Mouse (Mus musculus) forebrain, postnatal 0 days (tissue): ENCODE measurements around the gene Gmnn. TPM values are rescaled to one million over a fixed set of nuclear protein-coding genes. Genes with fewer than 3 reads are reported as not detected.

ENCODE experiments used
- ATAC-seq: fragments of 200-750 bp; cut with Nextera tagmentation; 2 replicates; pipeline ENCODE4 v1.8.0; 2017; ENCODE audit warnings: mild to moderate bottlenecking, moderate library complexity
- DNase-seq: peaks from one replicate; pipeline ENCODE4 v3.0.0-alpha.2; 2015
- H3K27ac ChIP-seq: fragments of 300-500 bp; sonication (generic); 2 replicates; pipeline ENCODE4 v1.5.1; 2014; ENCODE audit warnings: low read depth, mild to moderate bottlenecking, antibody characterized with exemption, low read length, moderate library complexity, mixed read lengths
- H3K27me3 ChIP-seq: fragments of 300-500 bp; sonication (generic); 2 replicates; pipeline ENCODE4 v1.6.1; 2014; ENCODE audit warnings: mild to moderate bottlenecking, low read length, mixed read lengths; ENCODE audit not compliant: insufficient read depth
- H3K36me3 ChIP-seq: fragments of 300-500 bp; sonication (generic); 2 replicates; pipeline ENCODE4 v1.6.1; 2014; ENCODE audit warnings: mild to moderate bottlenecking, moderate library complexity; ENCODE audit not compliant: insufficient read depth
- H3K4me1 ChIP-seq: fragments of 300-500 bp; sonication (generic); 2 replicates; pipeline ENCODE4 v1.6.1; 2014; ENCODE audit warnings: antibody characterized with exemption; ENCODE audit not compliant: insufficient read depth
- H3K4me2 ChIP-seq: fragments of 300-500 bp; sonication (generic); 2 replicates; pipeline ENCODE4 v1.6.1; 2014; ENCODE audit warnings: low read depth, mild to moderate bottlenecking, moderate library complexity
- H3K4me3 ChIP-seq: fragments of 300-500 bp; sonication (generic); 2 replicates; pipeline ENCODE4 v1.5.1; 2014; ENCODE audit warnings: low read depth, low read length, mixed read lengths
- H3K9ac ChIP-seq: fragments of 300-500 bp; sonication (generic); 2 replicates; pipeline ENCODE4 v1.6.1; 2014; ENCODE audit warnings: mild to moderate bottlenecking
- H3K9me3 ChIP-seq: fragments of 300-500 bp; sonication (generic); 2 replicates; pipeline ENCODE4 v1.6.1; 2016; ENCODE audit warnings: low read length
- CTCF ChIP-seq: sonication (generic); IDR thresholded peaks from 2 replicates; pipeline ENCODE4 v1.5.1; 2016; ENCODE audit warnings: antibody characterized with exemption, control low read depth, low read depth
- WGBS: fragments of 180-500 bp; shearing (Covaris S2); extraction: QIAGEN DNeasy Blood & Tissue Kit; methylation state at CpG from one replicate; pipeline ENCODE4 v1.1.7; 2014; 5-methylcytosine and 5-hydroxymethylcytosine counted together
- polyA plus RNA-seq: library from polyadenylated mRNA; unstranded; fragments of >200 nt; fragmentation: Nextera tagmentation; extraction: Ambion mirVana; gene quantifications from 2 replicates; pipeline ENCODE4 v1.2.1, GENCODE M21; 2015
- total RNA-seq: library from RNA; depleted of rRNA; stranded (reverse); fragments of >200 nt; gene quantifications from 2 replicates; pipeline ENCODE4 v1.2.3, GENCODE M21; 2014; rRNA removed

Gene Gmnn
- total RNA-seq (4.4 and 5.5 TPM in 2 replicates), polyA plus RNA-seq (12.9 and 15.2 TPM in 2 replicates)

GRCm38 (mm10) chr13:24761403-24762227 lies at the start of gene Gmnn:
TSS of gene Gmnn (minus strand) at chr13:24761923.
- WGBS: under 1% methylated on average over 79 of the region's 79 CpGs
- Histone ChIP-seq H3K4me3 (peak within 1 kb of the TSS; percentile 60), H3K27ac (no peak within 1 kb of the TSS), H3K27me3 (no peaks in the 10 kb centered on the region), H3K9ac (peak within 1 kb of the TSS; percentile 18), H3K4me1 (no peaks in the 10 kb centered on the region; the same call in 1 of the 2 replicates), H3K9me3 (no peaks in the 10 kb centered on the region), H3K4me2 (peak within 1 kb of the TSS; percentile 51), H3K36me3 (no peaks in the 10 kb centered on the region)
- ATAC-seq (peak; percentile 98), DNase-seq (peak; percentile 89)
- TF ChIP-seq CTCF: no peak

DNA sequence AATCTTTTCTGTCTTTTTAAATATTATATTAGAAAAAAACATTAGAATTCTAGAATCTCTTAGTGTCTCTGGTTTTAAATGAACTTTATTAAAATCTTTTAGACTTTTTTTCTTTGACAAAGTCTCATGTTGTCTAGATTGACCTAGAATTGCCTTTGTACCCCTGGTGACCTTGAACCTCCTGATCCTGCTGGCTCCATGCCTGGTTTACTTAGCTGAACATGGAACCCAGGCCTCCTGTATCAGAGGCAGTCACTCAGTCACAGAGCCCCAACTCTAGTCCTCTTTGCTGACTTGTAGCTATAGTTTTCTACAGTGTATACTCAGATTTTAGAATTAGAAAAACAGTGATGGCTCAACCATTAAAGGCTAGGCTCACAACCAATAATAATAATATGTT lies 44.4 kb upstream of the Gmnn start:
- H3K4me2 ChIP-seq: no peak overlapping the region
- peaks cover 27% of the 10 kb centered on the region for H3K36me3 ChIP-seq
- no peak overlapping the region for H3K4me3 ChIP-seq
- H3K27me3 ChIP-seq: no peaks in the 10 kb centered on the region
- H3K27ac ChIP-seq: no peak overlapping the region
- H3K4me1 ChIP-seq: peaks cover 9% of the 10 kb centered on the region
- DNase-seq (no peak), ATAC-seq (no peak)
- no peak for TF ChIP-seq CTCF
- no peaks in the 10 kb centered on the region for H3K9me3 ChIP-seq
- H3K9ac ChIP-seq: no peak overlapping the region

DNA sequence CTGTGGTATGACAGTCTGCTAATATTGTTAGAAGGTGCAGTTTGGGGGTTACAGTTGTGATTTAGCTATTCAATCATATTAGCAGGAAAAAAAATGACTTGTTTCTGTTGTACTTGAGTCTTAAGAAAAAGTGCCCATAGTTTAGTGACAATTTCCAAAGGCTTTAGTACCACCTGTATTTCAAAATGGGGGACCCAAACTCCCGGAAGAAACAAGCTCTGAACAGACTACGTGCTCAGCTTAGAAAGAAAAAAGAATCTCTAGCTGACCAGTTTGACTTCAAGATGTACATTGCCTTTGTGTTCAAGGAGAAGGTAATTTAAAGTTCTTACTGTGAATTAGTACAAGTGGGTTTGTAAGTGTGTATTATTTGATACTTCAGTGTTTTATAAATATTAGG lies 41.5 kb upstream of the Gmnn start:
- 5% methylated on average over 2 of the region's 2 CpGs for WGBS
- no peak for ATAC-seq
- H3K4me2 ChIP-seq: peak overlapping the region; percentile 68
- no peaks in the 10 kb centered on the region for H3K27me3 ChIP-seq
- peak overlapping the region; percentile 87; the same call in 1 of the 2 replicates for H3K9ac ChIP-seq
- H3K36me3 ChIP-seq: peaks cover 13% of the 10 kb centered on the region; the same call in 1 of the 2 replicates
- no peak for DNase-seq
- no peak overlapping the region for H3K27ac ChIP-seq
- no peaks in the 10 kb centered on the region for H3K9me3 ChIP-seq
- TF ChIP-seq CTCF: no peak
- H3K4me1 ChIP-seq: peaks cover 13% of the 10 kb centered on the region
- H3K4me3 ChIP-seq: peak overlapping the region; percentile 68

- Histone ChIP-seq H3K27me3 (no peaks in the 10 kb centered on the region), H3K4me1 (peaks cover 13% of the 10 kb centered on the region), H3K4me2 (peak overlapping the region; percentile 68), H3K9me3 (no peaks in the 10 kb centered on the region), H3K36me3 (peaks cover 6% of the 10 kb centered on the region; the same call in 1 of the 2 replicates), H3K27ac (peak overlapping the region; percentile 98), H3K4me3 (peak overlapping the region; percentile 68), H3K9ac (peak overlapping the region; percentile 87)
- ATAC-seq: no peak
- peak; percentile 29 for DNase-seq
- TF ChIP-seq CTCF: no peak
- WGBS: under 1% methylated on average over 26 of the region's 26 CpGs
These were observed 40.5 kb upstream of the Gmnn start for GRCm38 (mm10) chr13:24802131-24802691.

- TF ChIP-seq CTCF: peak; percentile 58
- DNase-seq (peak; percentile 73), ATAC-seq (peak; percentile 72)
- WGBS: 4% methylated on average over 72 of the region's 74 CpGs
- 0 out of 2 replicates have a peak, but pooled peaks cover 3% of the 10 kb centered on the region for H3K36me3 ChIP-seq
- peak within 1 kb of the TSS; percentile 98 for H3K27ac ChIP-seq
- no peaks in the 10 kb centered on the region for H3K9me3 ChIP-seq
- peak within 1 kb of the TSS; percentile 68 for H3K4me3 ChIP-seq
- H3K4me2 ChIP-seq: peak within 1 kb of the TSS; percentile 68
- peak within 1 kb of the TSS; percentile 87 for H3K9ac ChIP-seq
- H3K27me3 ChIP-seq: no peaks in the 10 kb centered on the region
- peaks cover 13% of the 10 kb centered on the region for H3K4me1 ChIP-seq
These were observed 39.7 kb upstream of the Gmnn start, which contains the start of gene BC005537 for GRCm38 (mm10) chr13:24801308-24801921. TSS of gene BC005537 (plus strand) at chr13:24801657.

GRCm38 (mm10) chr13:24800674-24801307 lies 39.1 kb upstream of the Gmnn start:
- Histone ChIP-seq H3K4me1 (peaks cover 13% of the 10 kb centered on the region), H3K27ac (peak overlapping the region; percentile 98), H3K4me3 (peak overlapping the region; percentile 68), H3K9ac (peak overlapping the region; percentile 87), H3K9me3 (no peaks in the 10 kb centered on the region), H3K4me2 (peak overlapping the region; percentile 68), H3K36me3 (0 out of 2 replicates have a peak, but pooled peaks cover 3% of the 10 kb centered on the region), H3K27me3 (no peaks in the 10 kb centered on the region)
- ATAC-seq (peak; percentile 94), DNase-seq (peak; percentile 98)
- WGBS: under 1% methylated on average over 42 of the region's 42 CpGs
- TF ChIP-seq CTCF: 0 out of 2 replicates have a peak, but pooled peaks have one; percentile 20
